Mouse (Mus musculus) heart, embryonic 14.5 days (tissue): ENCODE results near the gene St6galnac4. TPM values are rescaled to one million over a fixed set of nuclear protein-coding genes. Genes with fewer than 3 reads are reported as not detected.
A peak's percentile ranks its signal among the peaks of the same experiment; 100 is the strongest.

ENCODE experiments used
- ATAC-seq: fragments of 200-750 bp; cut with Nextera tagmentation; 2 replicates; pipeline ENCODE4 v1.8.0; 2017; ENCODE audit warnings: low read depth, moderate TSS enrichment; ENCODE audit not compliant: insufficient number of reproducible peaks, insufficient read depth, low FRiP score
- H3K27ac ChIP-seq, 2 experiments: fragments of 200-500 bp in 1 of 2; fragments of 300-500 bp in 1 of 2; sonication (generic) in 1 of 2; replicated peaks in 1 of 2; 2 replicates each; pipeline ENCODE4 v1.5.1; 2012 to 2014; ENCODE audit warnings: low read depth in 2 of 2, low read length in 2 of 2, control low read depth in 1 of 2, mild to moderate bottlenecking in 1 of 2, mixed read lengths in 1 of 2; ENCODE audit not compliant: control insufficient read depth in 1 of 2, insufficient read depth in 1 of 2
- H3K27me3 ChIP-seq: fragments of 300-500 bp; sonication (generic); 2 replicates; pipeline ENCODE4 v1.6.1; 2014; ENCODE audit warnings: mild to moderate bottlenecking, low read length, control low read depth; ENCODE audit not compliant: control insufficient read depth, insufficient read depth
- H3K36me3 ChIP-seq: fragments of 300-500 bp; sonication (generic); 2 replicates; pipeline ENCODE4 v1.6.1; 2014; ENCODE audit warnings: mild to moderate bottlenecking, control low read depth, low read length, mixed read lengths; ENCODE audit not compliant: control insufficient read depth, insufficient read depth
- H3K4me1 ChIP-seq, 2 experiments: fragments of 200-500 bp in 1 of 2; fragments of 300-500 bp in 1 of 2; sonication (generic) in 1 of 2; 2 replicates each; pipeline ENCODE4 v1.6.1; 2012 to 2014; ENCODE audit warnings: low read length in 2 of 2, control low read depth in 1 of 2, mixed read lengths in 1 of 2; ENCODE audit not compliant: control insufficient read depth in 2 of 2, insufficient read depth in 2 of 2
- H3K4me2 ChIP-seq: fragments of 300-500 bp; sonication (generic); 2 replicates; pipeline ENCODE4 v1.6.1; 2014; ENCODE audit warnings: mild to moderate bottlenecking, low read length
- H3K4me3 ChIP-seq, 2 experiments: fragments of 200-500 bp in 1 of 2; fragments of 300-500 bp in 1 of 2; sonication (generic) in 1 of 2; 2 replicates each; pipeline ENCODE4 v1.5.1; 2012 to 2014; ENCODE audit warnings: low read length in 2 of 2, mild to moderate bottlenecking in 2 of 2, control low read depth in 1 of 2, low read depth in 1 of 2, moderate library complexity in 1 of 2; ENCODE audit not compliant: control insufficient read depth in 1 of 2, insufficient read depth in 1 of 2
- H3K9ac ChIP-seq: fragments of 300-500 bp; sonication (generic); 2 replicates; pipeline ENCODE4 v1.6.1; 2014; ENCODE audit warnings: mild to moderate bottlenecking, low read length
- H3K9me3 ChIP-seq: fragments of 300-500 bp; sonication (generic); 2 replicates; pipeline ENCODE4 v1.6.1; 2016; ENCODE audit warnings: low read length, control low read depth; ENCODE audit not compliant: control insufficient read depth
- WGBS: fragments of 180-500 bp; shearing (Covaris S2); extraction: QIAGEN DNeasy Blood & Tissue Kit; methylation state at CpG from one replicate; pipeline ENCODE4 v1.1.7; 2014; 5-methylcytosine and 5-hydroxymethylcytosine counted together
- polyA plus RNA-seq: library from polyadenylated mRNA; unstranded; fragments of >200 nt; fragmentation: Nextera tagmentation; extraction: Ambion mirVana; gene quantifications from 2 replicates; pipeline ENCODE4 v1.2.1, GENCODE M21; 2014

St6galnac4 gene
- polyA plus RNA-seq, 1 experiment from 2014 or later, result 35.7 TPM

DNA sequence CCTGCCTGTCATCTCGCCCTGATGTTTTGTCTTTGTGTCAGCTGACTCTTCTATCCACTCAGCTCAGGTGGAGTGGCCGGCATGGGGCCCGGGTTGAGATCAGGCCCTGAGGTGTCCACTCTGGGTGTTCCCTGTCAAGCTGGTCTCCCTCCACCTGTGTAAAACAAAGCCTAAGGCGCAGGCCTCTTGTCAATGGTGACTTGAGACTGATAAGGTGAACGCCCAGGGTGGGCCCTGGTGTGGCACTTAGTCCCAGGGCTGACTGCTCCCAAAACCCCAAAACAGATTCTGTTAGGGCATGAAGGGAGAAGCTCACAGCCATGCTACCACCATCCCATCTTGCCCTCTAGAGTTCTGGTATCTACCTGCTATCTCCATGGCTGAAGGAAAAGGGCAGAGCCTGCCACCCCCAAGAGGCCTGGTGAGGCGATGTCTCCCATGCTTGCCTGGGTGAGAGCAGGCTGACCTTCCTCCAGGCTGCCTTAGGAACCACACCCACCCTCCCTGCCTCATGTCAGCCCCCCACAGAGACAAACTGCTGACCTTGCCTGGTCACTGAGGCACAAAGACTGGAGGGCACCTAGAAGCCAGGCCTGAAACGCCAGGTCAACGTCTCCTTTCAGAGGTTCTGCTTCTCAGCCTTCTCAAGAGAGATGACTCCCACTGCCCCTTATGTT is 58.0 kb downstream of the St6galnac4 start:
- Histone ChIP-seq H3K27me3 (no peaks in the 10 kb centered on the region), H3K9me3 (no peaks in the 10 kb centered on the region), H3K36me3 (peaks cover 8% of the 10 kb centered on the region; the same call in 1 of the 2 replicates), H3K4me3 (no peak overlapping the region), H3K9ac (no peak overlapping the region), H3K4me1 (peaks cover 37 to 44% of the 10 kb centered on the region in 2 experiments), H3K4me2 (no peak overlapping the region), H3K27ac (peak overlapping the region; percentile 4 to 90; a peak in 2 of 4 replicates)
- WGBS, result 72% methylated on average over 8 of the region's 8 CpGs
- no peak for ATAC-seq

DNA sequence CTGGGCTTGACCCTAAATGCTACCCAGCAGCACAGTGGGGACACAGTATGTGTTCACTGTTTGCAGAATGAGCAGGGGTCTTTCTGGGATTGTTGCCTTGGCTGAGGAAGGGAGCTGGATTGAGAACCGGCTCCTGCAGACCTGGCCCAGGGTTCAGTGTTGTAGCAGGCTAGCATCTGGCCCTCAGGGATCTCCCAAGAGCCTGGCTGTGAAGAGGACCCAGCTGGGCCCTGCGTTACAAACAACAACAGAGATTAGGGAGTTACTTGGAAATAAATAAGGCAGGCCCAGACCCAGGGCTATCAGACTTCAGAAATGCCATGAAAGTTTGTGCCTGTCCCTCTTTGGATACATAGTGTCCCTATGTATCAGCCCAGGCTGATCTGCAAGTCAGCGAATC is 58.8 kb downstream of the St6galnac4 start:
- H3K4me1 ChIP-seq, result peaks cover 34 to 42% of the 10 kb centered on the region in 2 experiments
- H3K27me3 ChIP-seq, result no peaks in the 10 kb centered on the region
- H3K4me2 ChIP-seq, result no peak overlapping the region; the same call in 1 of the 2 replicates
- no peak overlapping the region for H3K4me3 ChIP-seq
- no peak for ATAC-seq
- H3K36me3 ChIP-seq, result peaks cover 12% of the 10 kb centered on the region; the same call in 1 of the 2 replicates
- 61% methylated on average over 3 of the region's 3 CpGs for WGBS
- no peak overlapping the region for H3K9ac ChIP-seq
- peak overlapping the region; percentile 23 to 90; a peak in 3 of 4 replicates for H3K27ac ChIP-seq
- H3K9me3 ChIP-seq, result no peaks in the 10 kb centered on the region

DNA sequence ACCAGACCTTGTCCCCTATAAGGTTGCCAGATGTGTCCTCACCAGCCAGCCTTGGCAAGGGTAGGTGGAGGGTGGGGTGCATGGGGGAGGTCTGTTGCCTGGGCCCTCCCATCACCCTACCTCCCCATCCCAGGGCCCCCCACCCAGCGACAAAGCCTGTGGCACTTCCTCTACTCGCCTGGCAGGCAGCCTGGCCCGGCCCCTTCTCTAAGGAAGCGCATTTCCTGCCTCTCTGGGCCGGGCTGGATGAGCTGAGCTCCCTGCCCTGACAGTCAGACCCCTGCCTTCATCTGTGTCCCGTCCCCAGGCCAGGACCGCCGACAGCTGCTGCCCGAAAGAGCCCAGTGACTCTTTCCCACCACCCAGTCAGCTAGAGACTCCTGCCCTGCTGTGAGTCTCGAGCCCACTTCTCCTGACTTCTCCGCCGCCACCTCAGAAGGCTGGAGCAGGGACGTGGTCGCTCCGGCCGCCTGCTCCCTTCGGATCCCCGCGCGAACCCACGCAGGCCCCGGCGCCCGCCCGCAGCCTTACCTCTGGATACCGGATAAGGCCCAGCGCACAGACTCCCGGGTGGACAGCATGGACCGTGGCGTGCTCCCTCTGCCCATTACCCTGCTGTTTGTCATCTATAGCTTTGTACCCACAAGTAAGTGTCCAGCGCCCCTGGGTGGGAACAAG is 59.6 kb downstream of the St6galnac4 start, which contains the start of gene Eng:
Eng (plus strand) TSS at position 217 of the 678 bp plus-strand sequence.
- Histone ChIP-seq H3K4me1 (peaks cover 31 to 39% of the 10 kb centered on the region in 2 experiments), H3K4me3 (peak within 1 kb of the TSS; percentile 51 to 58), H3K4me2 (peak within 1 kb of the TSS; percentile 58), H3K9ac (peak within 1 kb of the TSS; percentile 75), H3K27ac (peak within 1 kb of the TSS; percentile 80 to 90), H3K9me3 (no peaks in the 10 kb centered on the region), H3K36me3 (peaks cover 18% of the 10 kb centered on the region; the same call in 1 of the 2 replicates), H3K27me3 (no peaks in the 10 kb centered on the region)
- 35% methylated on average over 31 of the region's 31 CpGs for WGBS
- peak; percentile 72 for ATAC-seq

DNA sequence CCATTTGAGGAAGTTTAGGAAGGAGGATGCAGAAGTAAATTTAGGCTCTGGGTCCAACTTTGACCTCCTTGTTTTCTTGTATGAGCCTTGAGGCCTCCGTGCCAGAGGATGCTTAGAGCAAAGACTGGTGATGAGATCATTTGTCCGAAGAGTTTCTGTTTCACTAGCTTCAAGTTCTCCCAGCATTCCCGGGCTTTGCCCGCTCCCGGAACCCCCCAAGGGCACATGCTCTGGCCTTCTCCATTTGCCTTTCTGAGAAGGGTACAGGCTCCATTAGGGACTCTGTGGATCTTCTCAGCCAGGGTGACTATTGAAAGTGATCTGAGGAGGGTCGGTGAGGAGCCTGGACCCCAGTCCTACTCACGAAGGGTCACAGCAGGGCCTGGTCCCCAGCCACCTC is 60.5 kb downstream of the St6galnac4 start:
- Histone ChIP-seq H3K27me3 (no peaks in the 10 kb centered on the region), H3K36me3 (peaks cover 22% of the 10 kb centered on the region; the same call in 1 of the 2 replicates), H3K4me3 (peak overlapping the region; percentile 51 to 58), H3K4me1 (peaks cover 26 to 36% of the 10 kb centered on the region in 2 experiments), H3K9me3 (no peaks in the 10 kb centered on the region), H3K9ac (peak overlapping the region; percentile 75), H3K27ac (peak overlapping the region; percentile 80 to 90), H3K4me2 (peak overlapping the region; percentile 58)
- ATAC-seq, result no peak
- WGBS, result 67% methylated on average over 7 of the region's 7 CpGs

Other genes starting within 250 kb of the St6galnac4 start
- 28.8 and 31.1 TPM in 2 replicates for gene Ciz1, start 234.8 kb upstream of the St6galnac4 start, polyA plus RNA-seq
- gene Dnm1, start 233.8 kb upstream of the St6galnac4 start, polyA plus RNA-seq, result 4.7 and 5.6 TPM in 2 replicates
- gene 1110008P14Rik, start 205.2 kb upstream of the St6galnac4 start, polyA plus RNA-seq, result 56.6 and 64.5 TPM in 2 replicates
- 0.35 and 1.8 TPM in 2 replicates for gene Lcn2, start 198.8 kb upstream of the St6galnac4 start, polyA plus RNA-seq
- 43.7 and 48.2 TPM in 2 replicates for gene Ptges2, start 191.2 kb upstream of the St6galnac4 start, polyA plus RNA-seq
- 4.5 and 4.7 TPM in 2 replicates for gene Naif1, start 136.6 kb upstream of the St6galnac4 start, polyA plus RNA-seq
- gene Slc25a25, start 135.7 kb upstream of the St6galnac4 start, polyA plus RNA-seq, result 6.6 and 8.0 TPM in 2 replicates
- gene Fam102a, start 51.8 kb upstream of the St6galnac4 start, polyA plus RNA-seq, result 5.8 and 6.3 TPM in 2 replicates
- 72.9 and 85.0 TPM in 2 replicates for gene Dpm2, start 16.2 kb upstream of the St6galnac4 start, polyA plus RNA-seq
- 0.19 TPM in 1 of 2 replicates, not detected in the other for gene Pip5kl1, start 12.3 kb upstream of the St6galnac4 start, polyA plus RNA-seq
- 0.13 TPM in 1 of 2 replicates, not detected in the other for gene 9430097D07Rik, start 11.4 kb upstream of the St6galnac4 start, polyA plus RNA-seq
- gene St6galnac6, start 12.6 kb downstream of the St6galnac4 start, polyA plus RNA-seq, result 11.0 and 12.2 TPM in 2 replicates
- 336 and 355 TPM in 2 replicates for gene Ak1, start 34.7 kb downstream of the St6galnac4 start, polyA plus RNA-seq
- 146 and 148 TPM in 2 replicates for gene Eng, start 59.5 kb downstream of the St6galnac4 start, polyA plus RNA-seq
- gene Fpgs, start 117.0 kb downstream of the St6galnac4 start, polyA plus RNA-seq, result 12.1 and 12.2 TPM in 2 replicates
- gene Cdk9, start 126.0 kb downstream of the St6galnac4 start, polyA plus RNA-seq, result 44.5 and 45.3 TPM in 2 replicates
- gene Sh2d3c, start 134.0 kb downstream of the St6galnac4 start, polyA plus RNA-seq, result 23.7 and 27.7 TPM in 2 replicates
- gene 6330409D20Rik, start 153.9 kb downstream of the St6galnac4 start, polyA plus RNA-seq, result 0.68 TPM in 1 of 2 replicates, not detected in the other
- gene Tor2a, start 170.1 kb downstream of the St6galnac4 start, polyA plus RNA-seq, result 38.0 and 42.7 TPM in 2 replicates
- gene Ttc16, start 188.5 kb downstream of the St6galnac4 start, polyA plus RNA-seq, result 0.22 TPM in 1 of 2 replicates, not detected in the other
- 2.6 and 3.6 TPM in 2 replicates for gene Ptrh1, start 188.7 kb downstream of the St6galnac4 start, polyA plus RNA-seq
- 0.35 and 0.36 TPM in 2 replicates for gene Cfap157, start 197.3 kb downstream of the St6galnac4 start, polyA plus RNA-seq